Mouse (Mus musculus): ENCODE data around the gene Psat1.
A peak's percentile ranks its signal among the peaks of the same experiment; 100 is the strongest.

Gene Psat1

GRCm38 (mm10) chr19:15947237-15947636 lies at the start of gene Psat1:
TSS of gene Psat1 (minus strand) at chr19:15947337.
- no peak for DNase-seq (ENCODE audit: low spot score in 2 of 2)

GRCm38 (mm10) chr19:15990102-15990501 lies 43.0 kb upstream of the Psat1 start:
- no peak for DNase-seq (ENCODE audit: low spot score in 2 of 2)

- DNase-seq (ENCODE audit: low spot score in 2 of 2) = no peak
Observed at GRCm38 (mm10) chr19:15985172-15985713, 38.1 kb upstream of the Psat1 start.

GRCm38 (mm10) chr19:15984449-15985171 lies 37.5 kb upstream of the Psat1 start, which contains the start of gene Cep78:
TSS of gene Cep78 (minus strand) at chr19:15984989.
- DNase-seq (ENCODE audit: low spot score in 2 of 2) = peak; percentile 82 to 86

GRCm38 (mm10) chr19:15983739-15984344 lies 36.7 kb upstream of the Psat1 start:
- no peak for DNase-seq (ENCODE audit: low spot score in 2 of 2)

- no peak for DNase-seq (ENCODE audit: low spot score in 2 of 2)
Observed at GRCm38 (mm10) chr19:15982926-15983738, 36.0 kb upstream of the Psat1 start.

- peak in 1 of 2 experiments; percentile 36 for DNase-seq (ENCODE audit: low spot score in 2 of 2)
Observed at GRCm38 (mm10) chr19:15981861-15982260, 34.7 kb upstream of the Psat1 start.

- DNase-seq (ENCODE audit: low spot score in 2 of 2) = no peak
Observed at GRCm38 (mm10) chr19:15973365-15973764, 26.2 kb upstream of the Psat1 start.

- no peak for DNase-seq (ENCODE audit: low spot score in 2 of 2)
Observed at GRCm38 (mm10) chr19:15965082-15965481, 17.9 kb upstream of the Psat1 start.

- DNase-seq (ENCODE audit: low spot score in 2 of 2) = no peak
Observed at GRCm38 (mm10) chr19:15964533-15964932, 17.4 kb upstream of the Psat1 start.

GRCm38 (mm10) chr19:15963011-15963695 lies 16.0 kb upstream of the Psat1 start:
- no peak for DNase-seq (ENCODE audit: low spot score in 2 of 2)

GRCm38 (mm10) chr19:15962313-15962712 lies 15.2 kb upstream of the Psat1 start:
- no peak for DNase-seq (ENCODE audit: low spot score in 2 of 2)

- DNase-seq (ENCODE audit: low spot score in 2 of 2) = no peak
Observed at GRCm38 (mm10) chr19:15950225-15950624, 3.1 kb upstream of the Psat1 start.

GRCm38 (mm10) chr19:15948867-15949266 lies 1.7 kb upstream of the Psat1 start:
- DNase-seq (ENCODE audit: low spot score in 2 of 2) = no peak

GRCm38 (mm10) chr19:15948426-15948825 lies 1.3 kb upstream of the Psat1 start:
- no peak for DNase-seq (ENCODE audit: low spot score in 2 of 2)

- no peak for DNase-seq (ENCODE audit: low spot score in 2 of 2)
Observed at GRCm38 (mm10) chr19:15946663-15947062, 474 bp downstream of the Psat1 start.

GRCm38 (mm10) chr19:15943117-15943423 lies 4.1 kb downstream of the Psat1 start:
- DNase-seq (ENCODE audit: low spot score in 2 of 2) = no peak

GRCm38 (mm10) chr19:15942421-15943116 lies 4.6 kb downstream of the Psat1 start:
- no peak for DNase-seq (ENCODE audit: low spot score in 2 of 2)

- DNase-seq (ENCODE audit: low spot score in 2 of 2) = no peak
Observed at GRCm38 (mm10) chr19:15941399-15941798, 5.7 kb downstream of the Psat1 start.

GRCm38 (mm10) chr19:15925719-15926045 lies 21.5 kb downstream of the Psat1 start:
- peak; percentile 35 to 44 for DNase-seq (ENCODE audit: low spot score in 2 of 2)

Data from frontal cortex, postnatal 25 days (tissue).